Mouse (Mus musculus) lung, postnatal 0 days (tissue): ENCODE results near the gene A4galt. TPM values are rescaled to one million over a fixed set of nuclear protein-coding genes. Genes with fewer than 3 reads are reported as not detected.

Experiments
- ATAC-seq: fragments of 200-750 bp; cut with Nextera tagmentation; 2 replicates; pipeline ENCODE4 v1.8.0; 2017; ENCODE audit warnings: moderate library complexity
- DNase-seq: peaks from one replicate; pipeline ENCODE4 v3.0.0-alpha.2; 2016; ENCODE audit warnings: low spot score
- H3K27ac ChIP-seq: fragments of 300-500 bp; sonication (generic); 2 replicates; pipeline ENCODE4 v1.5.1; 2014; ENCODE audit warnings: antibody characterized with exemption, mild to moderate bottlenecking, low read length, mixed read lengths
- H3K27me3 ChIP-seq: fragments of 300-500 bp; sonication (generic); replicated peaks from 2 replicates; pipeline ENCODE4 v1.6.1; 2014; ENCODE audit warnings: low read length, mixed read lengths; ENCODE audit not compliant: insufficient read depth
- H3K36me3 ChIP-seq: fragments of 300-500 bp; sonication (generic); 2 replicates; pipeline ENCODE4 v1.6.1; 2014; ENCODE audit warnings: low read length, mixed read lengths; ENCODE audit not compliant: insufficient read depth
- H3K4me1 ChIP-seq: fragments of 300-500 bp; sonication (generic); 2 replicates; pipeline ENCODE4 v1.6.1; 2014; ENCODE audit warnings: antibody characterized with exemption, low read depth, low read length, mixed read lengths; ENCODE audit not compliant: insufficient read depth
- H3K4me2 ChIP-seq: fragments of 300-500 bp; sonication (generic); replicated peaks from 2 replicates; pipeline ENCODE4 v1.6.1; 2014; ENCODE audit warnings: low read depth, mild to moderate bottlenecking, low read length, moderate library complexity, mixed read lengths
- H3K4me3 ChIP-seq: fragments of 300-500 bp; sonication (generic); 2 replicates; pipeline ENCODE4 v1.5.1; 2014; ENCODE audit warnings: low read depth, low read length
- H3K9ac ChIP-seq: fragments of 300-500 bp; sonication (generic); replicated peaks from 2 replicates; pipeline ENCODE4 v1.6.1; 2014; ENCODE audit warnings: low read depth, mild to moderate bottlenecking
- H3K9me3 ChIP-seq: fragments of 300-500 bp; sonication (generic); 2 replicates; pipeline ENCODE4 v1.6.1; 2016; ENCODE audit warnings: low read length, mixed read lengths
- CTCF ChIP-seq: IDR thresholded peaks from 2 replicates; pipeline ENCODE4 v1.5.1; 2016; ENCODE audit warnings: antibody characterized with exemption, mild to moderate bottlenecking
- EP300 ChIP-seq: IDR thresholded peaks from 2 replicates; pipeline ENCODE4 v1.6.1; 2016; ENCODE audit warnings: antibody characterized with exemption, mild to moderate bottlenecking, control low read depth
- WGBS: fragments of 180-500 bp; shearing (Covaris S2); extraction: QIAGEN DNeasy Blood & Tissue Kit; methylation state at CpG from one replicate; pipeline ENCODE4 v1.1.7; 2014; 5-methylcytosine and 5-hydroxymethylcytosine counted together
- polyA plus RNA-seq: library from polyadenylated mRNA; unstranded; fragments of >200 nt; fragmentation: Nextera tagmentation; extraction: Ambion mirVana; gene quantifications from 2 replicates; pipeline ENCODE4 v1.2.1, GENCODE M21; 2015

A4galt gene
- polyA plus RNA-seq, 1 experiment from 2014 or later, result 16.0 TPM

DNA sequence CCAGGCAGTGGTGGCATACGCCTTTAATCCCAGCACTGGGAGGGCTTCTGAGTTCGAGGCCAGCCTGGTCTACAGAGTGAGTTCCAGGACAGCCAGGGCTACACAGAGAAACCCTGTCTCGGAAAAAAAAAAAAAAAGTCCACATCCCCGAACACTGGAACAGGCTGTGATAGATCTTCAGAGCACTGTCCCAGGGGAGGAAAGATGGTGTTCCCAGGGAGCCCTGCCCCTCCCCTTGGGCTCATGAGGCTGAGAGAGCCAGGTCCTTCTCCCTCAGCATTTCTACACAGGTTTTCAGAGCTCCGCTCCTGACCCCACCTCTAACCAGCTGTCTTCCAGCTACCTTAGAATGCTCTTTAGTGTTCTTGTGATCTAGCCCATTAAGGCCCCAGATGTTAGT is 24.7 kb downstream of the A4galt start:
- DNase-seq (no peak), ATAC-seq (no peak)
- no peak overlapping the region for H3K4me2 ChIP-seq
- peaks cover 4% of the 10 kb centered on the region; the same call in 1 of the 2 replicates for H3K4me1 ChIP-seq
- no peak overlapping the region for H3K27ac ChIP-seq
- H3K4me3 ChIP-seq, result no peak overlapping the region
- TF ChIP-seq EP300, result no peak
- no peak for TF ChIP-seq CTCF
- no peaks in the 10 kb centered on the region for H3K9me3 ChIP-seq
- no peaks in the 10 kb centered on the region for H3K27me3 ChIP-seq
- no peak overlapping the region for H3K9ac ChIP-seq
- 83% methylated on average over 5 of the region's 5 CpGs for WGBS
- H3K36me3 ChIP-seq, result no peaks in the 10 kb centered on the region

DNA sequence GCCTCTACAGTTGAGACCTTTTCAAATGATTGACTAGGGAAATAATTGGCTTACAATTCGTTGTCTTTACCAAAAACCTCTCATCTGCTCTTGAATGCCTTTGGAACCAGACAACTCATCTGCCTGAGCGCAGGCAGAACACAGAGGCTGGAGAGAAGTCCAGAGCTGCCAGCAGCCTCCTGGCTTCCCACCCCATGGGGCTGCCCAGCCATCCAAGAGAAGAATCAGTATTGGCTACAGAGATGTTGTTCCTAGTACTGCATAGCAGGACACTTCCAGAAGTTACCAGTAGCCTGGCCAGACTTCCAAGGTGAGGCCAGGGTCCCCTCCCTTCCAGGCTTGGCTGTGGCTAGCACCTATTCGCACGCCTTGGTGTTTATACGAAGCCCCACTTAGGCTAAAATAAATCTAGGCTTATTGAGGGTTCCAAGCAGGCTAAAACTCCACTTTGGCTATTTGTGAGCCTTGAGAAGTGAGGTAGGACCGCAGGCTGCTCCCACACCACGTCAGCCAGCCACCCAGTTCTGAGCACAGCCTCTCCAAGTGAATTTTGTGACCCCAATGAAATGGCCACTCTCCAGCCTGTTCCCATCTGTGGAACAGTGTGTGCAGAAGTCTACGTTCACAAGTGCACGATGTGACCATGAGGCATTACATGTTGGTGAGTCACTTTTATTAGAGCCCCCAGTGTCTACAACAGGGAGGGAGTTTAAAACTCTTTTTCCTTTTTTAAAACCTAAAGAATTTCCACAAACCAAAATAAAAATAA is 25.3 kb downstream of the A4galt start:
- no peak overlapping the region for H3K27ac ChIP-seq
- peaks cover 4% of the 10 kb centered on the region; the same call in 1 of the 2 replicates for H3K4me1 ChIP-seq
- no peak overlapping the region for H3K4me2 ChIP-seq
- H3K9me3 ChIP-seq, result no peaks in the 10 kb centered on the region
- H3K36me3 ChIP-seq, result no peaks in the 10 kb centered on the region
- no peak overlapping the region for H3K9ac ChIP-seq
- DNase-seq (peak; percentile 49), ATAC-seq (no peak)
- no peak overlapping the region for H3K4me3 ChIP-seq
- WGBS, result 76% methylated on average over 9 of the region's 9 CpGs
- peak; percentile 74; the same call in 1 of the 2 replicates for TF ChIP-seq EP300
- TF ChIP-seq CTCF, result no peak
- H3K27me3 ChIP-seq, result no peaks in the 10 kb centered on the region

DNA sequence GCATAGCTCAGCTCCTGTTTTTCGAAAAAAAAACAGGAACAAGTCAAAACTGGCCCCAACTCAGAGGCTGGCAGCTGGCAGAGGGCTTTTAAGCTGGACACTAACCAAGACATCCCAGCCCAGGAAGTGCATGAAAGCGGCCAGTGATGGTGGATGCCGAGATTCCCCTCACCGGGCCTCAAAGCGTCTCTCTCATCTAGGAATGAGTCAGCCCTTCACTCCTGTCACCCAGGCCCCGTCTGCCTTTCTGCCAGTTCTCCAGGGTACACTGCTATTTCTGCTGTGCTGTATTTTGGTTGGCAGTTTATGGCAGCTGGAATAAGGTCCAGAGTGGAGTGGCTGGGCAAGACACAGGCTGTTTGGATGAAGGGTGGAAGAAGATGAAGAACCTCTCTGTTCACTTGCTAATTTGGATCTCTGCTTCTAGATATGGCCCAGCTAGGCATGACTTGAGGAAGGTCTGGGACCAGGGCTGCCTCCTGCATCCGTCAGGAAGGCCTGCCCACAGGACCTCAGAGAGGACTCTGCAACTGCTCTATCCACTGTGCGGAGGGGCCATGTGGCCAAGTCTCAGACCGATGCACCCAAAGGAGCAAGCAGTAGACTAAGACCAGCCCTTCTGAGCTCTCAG is 27.3 kb downstream of the A4galt start:
- Histone ChIP-seq H3K27ac (peak overlapping the region; percentile 85), H3K36me3 (no peaks in the 10 kb centered on the region), H3K9me3 (no peaks in the 10 kb centered on the region), H3K27me3 (no peaks in the 10 kb centered on the region), H3K4me2 (no peak overlapping the region), H3K9ac (no peak overlapping the region), H3K4me3 (no peak overlapping the region), H3K4me1 (peaks cover 4% of the 10 kb centered on the region; the same call in 1 of the 2 replicates)
- peak; percentile 48 for ATAC-seq
- DNase-seq, result peak; percentile 76
- TF ChIP-seq EP300 (no peak), CTCF (no peak)
- WGBS, result 50% methylated on average over 9 of the region's 9 CpGs

DNA sequence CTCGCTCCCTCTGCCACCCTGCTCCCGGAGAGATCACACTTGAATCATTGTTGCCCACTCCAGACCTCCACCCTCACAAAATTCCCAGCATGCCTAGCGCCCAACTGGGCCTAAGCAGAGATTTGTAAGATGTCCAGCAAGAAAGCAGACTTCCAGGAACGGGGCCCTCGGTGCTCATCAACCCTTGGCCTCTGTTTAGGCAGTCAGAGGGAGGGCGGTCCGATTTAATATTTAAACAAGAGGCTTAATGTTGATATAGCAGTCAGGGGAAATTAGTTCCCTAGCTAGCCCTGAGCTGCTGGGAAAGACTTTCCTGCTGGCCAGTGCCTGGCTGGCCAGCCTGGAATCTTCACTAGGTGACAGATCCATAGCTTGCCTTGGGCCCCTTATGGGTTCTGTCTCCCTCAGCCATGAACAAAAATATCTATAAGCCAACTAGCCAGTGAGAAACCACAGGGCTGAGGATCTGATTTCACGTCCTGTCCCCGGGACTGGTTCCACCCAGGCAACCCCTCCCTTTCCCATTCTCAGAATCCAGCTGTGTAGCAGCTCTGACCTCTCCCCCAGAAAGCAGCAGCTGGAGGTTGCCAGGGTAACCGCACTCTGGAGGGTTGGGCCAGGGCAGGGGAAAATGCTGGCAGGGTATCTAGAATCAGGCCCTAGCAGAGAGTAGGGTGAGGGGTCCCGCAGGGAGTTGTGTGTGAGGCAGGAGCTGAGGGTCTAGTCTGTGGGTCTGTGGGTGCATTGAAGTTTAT is 28.2 kb downstream of the A4galt start:
- Histone ChIP-seq H3K4me3 (no peak overlapping the region), H3K36me3 (no peaks in the 10 kb centered on the region), H3K4me1 (peaks cover 4% of the 10 kb centered on the region; the same call in 1 of the 2 replicates), H3K27ac (peak overlapping the region; percentile 85), H3K4me2 (0 out of 2 replicates have a peak overlapping the region, but pooled peaks have one; percentile 2), H3K27me3 (no peaks in the 10 kb centered on the region), H3K9ac (no peak overlapping the region), H3K9me3 (no peaks in the 10 kb centered on the region)
- WGBS, result 11% methylated on average over 11 of the region's 11 CpGs
- DNase-seq (peak; percentile 95), ATAC-seq (peak; percentile 94)
- peak; percentile 76; the same call in 1 of the 2 replicates for TF ChIP-seq EP300
- no peak for TF ChIP-seq CTCF

DNA sequence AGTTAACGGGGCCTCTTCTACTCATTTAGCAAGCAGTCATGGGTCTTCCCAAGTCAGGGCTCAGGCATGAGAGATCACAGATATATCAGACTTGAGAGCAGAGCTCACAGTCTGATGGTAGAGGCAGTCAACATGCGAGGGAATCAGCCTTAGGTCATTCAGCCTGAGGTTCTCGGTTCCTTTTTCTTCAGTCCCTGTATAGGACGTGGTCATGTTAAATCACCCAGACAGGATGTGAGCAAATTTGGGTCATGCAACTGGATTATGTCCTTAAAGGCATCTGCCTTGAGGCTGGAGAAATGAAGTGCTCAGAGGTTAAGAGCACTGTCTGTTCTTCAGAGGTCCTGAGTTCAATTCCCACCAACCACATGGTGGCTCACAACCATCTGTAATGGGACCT is 29.9 kb downstream of the A4galt start:
- no peaks in the 10 kb centered on the region for H3K9me3 ChIP-seq
- TF ChIP-seq CTCF, result no peak
- no peak for TF ChIP-seq EP300
- H3K27me3 ChIP-seq, result no peaks in the 10 kb centered on the region
- 82% methylated on average over 4 of the region's 4 CpGs for WGBS
- no peak overlapping the region for H3K4me3 ChIP-seq
- peaks cover 4% of the 10 kb centered on the region; the same call in 1 of the 2 replicates for H3K4me1 ChIP-seq
- peak; percentile 36 for DNase-seq
- H3K9ac ChIP-seq, result no peak overlapping the region
- H3K27ac ChIP-seq, result no peak overlapping the region
- no peak for ATAC-seq
- no peak overlapping the region for H3K4me2 ChIP-seq
- H3K36me3 ChIP-seq, result no peaks in the 10 kb centered on the region
